Mouse (Mus musculus) liver, embryonic 14.5 days (tissue): ENCODE data around the gene Rbbp5. TPM values are rescaled to one million over a fixed set of nuclear protein-coding genes. Genes with fewer than 3 reads are reported as not detected.

Experiments used
- ATAC-seq: fragments of 200-750 bp; cut with Nextera tagmentation; 2 replicates; pipeline ENCODE4 v1.8.0; 2017; ENCODE audit warnings: moderate number of reproducible peaks, mild to moderate bottlenecking, moderate library complexity; ENCODE audit not compliant: insufficient read depth
- DNase-seq, 3 experiments: peaks; one replicate each; pipeline ENCODE4 v3.0.0-alpha.2; 2012 to 2013; ENCODE audit warnings: low read depth in 3 of 3, low spot score in 3 of 3
- H3K27ac ChIP-seq: fragments of 300-500 bp; sonication (generic); 2 replicates; pipeline ENCODE4 v1.5.1; 2014; ENCODE audit warnings: moderate library complexity, mild to moderate bottlenecking, control low read depth, inconsistent platforms
- H3K27me3 ChIP-seq: fragments of 300-500 bp; sonication (generic); 2 replicates; pipeline ENCODE4 v1.6.1; 2014; ENCODE audit warnings: mild to moderate bottlenecking, low read length, moderate library complexity; ENCODE audit not compliant: control insufficient read depth, insufficient read depth
- H3K36me3 ChIP-seq: fragments of 300-500 bp; sonication (generic); replicated peaks from 2 replicates; pipeline ENCODE4 v1.6.1; 2014; ENCODE audit warnings: low read depth; ENCODE audit not compliant: control insufficient read depth, insufficient read depth
- H3K4me1 ChIP-seq, 2 experiments: fragments of 200-500 bp in 1 of 2; fragments of 300-500 bp in 1 of 2; sonication (generic) in 1 of 2; replicated peaks; 2 replicates each; pipeline ENCODE4 v1.6.1; 2012 to 2014; ENCODE audit warnings: antibody characterized with exemption in 1 of 2, inconsistent platforms in 1 of 2, low read length in 1 of 2; ENCODE audit not compliant: control insufficient read depth in 2 of 2, insufficient read depth in 2 of 2
- H3K4me2 ChIP-seq: fragments of 300-500 bp; sonication (generic); 2 replicates; pipeline ENCODE4 v1.6.1; 2014; ENCODE audit warnings: low read depth, mild to moderate bottlenecking, control low read depth, moderate library complexity
- H3K4me3 ChIP-seq, 2 experiments: fragments of 200-500 bp in 1 of 2; fragments of 300-500 bp in 1 of 2; sonication (generic) in 1 of 2; 2 replicates each; pipeline ENCODE4 v1.5.1; 2012 to 2014; ENCODE audit warnings: low read depth in 2 of 2, low read length in 2 of 2, mild to moderate bottlenecking in 2 of 2, control low read depth in 1 of 2, inconsistent platforms in 1 of 2, moderate library complexity in 1 of 2; ENCODE audit not compliant: insufficient read depth in 1 of 2
- H3K9ac ChIP-seq: fragments of 300-500 bp; sonication (generic); replicated peaks from 2 replicates; pipeline ENCODE4 v1.6.1; 2014; ENCODE audit warnings: mild to moderate bottlenecking, control low read depth, moderate library complexity
- H3K9me3 ChIP-seq: fragments of 300-500 bp; sonication (generic); 2 replicates; pipeline ENCODE4 v1.6.1; 2016; ENCODE audit warnings: low read length, mixed read lengths; ENCODE audit not compliant: control insufficient read depth
- CTCF ChIP-seq: IDR thresholded peaks from 2 replicates; pipeline ENCODE4 v1.5.1; 2016; ENCODE audit warnings: antibody characterized with exemption, low read depth, control low read depth
- EP300 ChIP-seq: IDR thresholded peaks from 2 replicates; pipeline ENCODE4 v1.6.1; 2016; ENCODE audit warnings: antibody characterized with exemption, low read depth
- whole genome bisulfite sequencing: fragments of 180-500 bp; shearing (Covaris S2); extraction: QIAGEN DNeasy Blood & Tissue Kit; methylation state at CpG from one replicate; pipeline ENCODE4 v1.1.7; 2014; ENCODE audit not compliant: insufficient replicate concordance; 5-methylcytosine and 5-hydroxymethylcytosine counted together
- polyA plus RNA-seq, 2 experiments: library from polyadenylated mRNA; depleted of rRNA in 1 of 2; stranded (reverse) in 1 of 2; unstranded in 1 of 2; fragments of >200 nt; fragmentation: Nextera tagmentation in 1 of 2; extraction: Ambion mirVana in 1 of 2; gene quantifications; 2 replicates each; pipeline versions ENCODE4 v1.2.1 to v1.2.3; 2012 to 2014

Rbbp5 gene
- polyA plus RNA-seq, 2 experiments, result 16.3 to 20.0 TPM

GRCm38 (mm10) chr1:132533840-132534239 lies 56.7 kb downstream of the Rbbp5 start:
- no peaks in the 10 kb centered on the region for H3K36me3 ChIP-seq
- no peaks in the 10 kb centered on the region for H3K4me1 ChIP-seq
- TF ChIP-seq CTCF (no peak), EP300 (no peak)
- H3K9ac ChIP-seq, result no peak overlapping the region
- no peak overlapping the region for H3K27ac ChIP-seq
- no peak overlapping the region for H3K4me3 ChIP-seq
- H3K9me3 ChIP-seq, result no peaks in the 10 kb centered on the region
- peaks cover 4% of the 10 kb centered on the region; the same call in 1 of the 2 replicates for H3K27me3 ChIP-seq
- H3K4me2 ChIP-seq, result no peak overlapping the region
- 3% methylated on average over 8 of the region's 8 CpGs for WGBS
- DNase-seq (no peak), ATAC-seq (no peak)

GRCm38 (mm10) chr1:132535541-132535940 lies 58.4 kb downstream of the Rbbp5 start:
- Histone ChIP-seq H3K4me2 (no peak overlapping the region), H3K4me1 (no peaks in the 10 kb centered on the region), H3K36me3 (no peaks in the 10 kb centered on the region), H3K27me3 (peaks cover 5% of the 10 kb centered on the region), H3K4me3 (no peak overlapping the region), H3K27ac (no peak overlapping the region), H3K9me3 (no peaks in the 10 kb centered on the region), H3K9ac (no peak overlapping the region)
- no peak for TF ChIP-seq EP300
- DNase-seq, result no peak
- WGBS, result 76% methylated on average over 4 of the region's 4 CpGs
- no peak for ATAC-seq

GRCm38 (mm10) chr1:132536416-132536815 lies 59.3 kb downstream of the Rbbp5 start:
- DNase-seq, result no peak
- Histone ChIP-seq H3K27me3 (peaks cover 13% of the 10 kb centered on the region), H3K27ac (no peak overlapping the region), H3K9me3 (no peaks in the 10 kb centered on the region), H3K4me3 (no peak overlapping the region), H3K4me2 (no peak overlapping the region), H3K36me3 (no peaks in the 10 kb centered on the region), H3K4me1 (no peaks in the 10 kb centered on the region), H3K9ac (no peak overlapping the region)
- 60% methylated on average over 3 of the region's 3 CpGs for WGBS
- ATAC-seq, result no peak
- no peak for TF ChIP-seq EP300
- TF ChIP-seq CTCF, result no peak

DNA sequence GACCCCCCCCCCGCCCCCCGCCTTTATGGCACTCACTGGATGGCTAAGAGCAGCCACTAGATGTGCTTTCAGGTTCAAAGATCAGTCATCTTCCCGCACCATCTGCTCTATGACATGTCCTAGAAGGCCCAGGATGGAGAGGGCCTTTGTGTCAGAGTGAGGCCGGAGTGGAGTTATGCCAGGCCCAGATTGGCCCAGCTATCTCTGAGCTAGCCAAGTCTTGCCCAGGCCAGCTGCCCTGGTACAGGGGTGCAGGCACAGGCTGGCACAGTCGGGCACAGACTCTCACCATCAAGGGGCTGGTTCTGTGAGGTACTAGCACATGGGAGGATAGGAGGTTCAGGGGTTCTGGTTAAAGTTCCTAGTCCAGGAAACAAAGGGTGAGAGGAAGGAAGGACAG lies 60.6 kb downstream of the Rbbp5 start:
- no peak for ATAC-seq
- peaks cover 26% of the 10 kb centered on the region for H3K27me3 ChIP-seq

DNA sequence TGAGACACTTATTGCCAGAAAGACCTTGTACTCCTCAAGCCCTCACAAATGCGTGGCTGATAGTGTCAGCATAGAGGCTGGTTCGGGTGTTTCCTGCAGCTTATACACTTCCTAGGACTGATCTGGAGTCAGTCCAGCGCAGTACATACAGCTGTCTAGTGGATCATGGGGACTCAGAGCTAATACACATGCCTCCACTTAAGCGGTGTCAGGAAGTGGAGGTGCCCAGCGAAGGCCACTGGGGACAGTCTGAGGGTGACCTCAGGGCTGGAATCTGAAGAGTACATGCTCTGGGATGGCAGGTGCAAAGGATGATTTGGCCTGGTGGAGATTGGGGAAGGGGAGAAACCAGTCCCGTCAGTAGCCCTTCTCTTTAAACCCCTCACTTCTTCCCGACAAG lies 63.5 kb downstream of the Rbbp5 start:
- Histone ChIP-seq H3K4me1 (no peaks in the 10 kb centered on the region), H3K27me3 (peaks cover 32% of the 10 kb centered on the region), H3K27ac (no peak overlapping the region), H3K4me3 (no peak overlapping the region), H3K36me3 (no peaks in the 10 kb centered on the region), H3K9me3 (no peaks in the 10 kb centered on the region), H3K9ac (no peak overlapping the region), H3K4me2 (no peak overlapping the region)
- WGBS, result 36% methylated on average over 7 of the region's 7 CpGs
- ATAC-seq (no peak), DNase-seq (no peak)
- TF ChIP-seq CTCF (no peak), EP300 (no peak)

More for the DNA sequence above, 60.6 kb downstream of the Rbbp5 start:
- Histone ChIP-seq H3K36me3 (no peaks in the 10 kb centered on the region), H3K9ac (no peak overlapping the region), H3K4me2 (no peak overlapping the region), H3K4me3 (no peak overlapping the region), H3K4me1 (no peaks in the 10 kb centered on the region), H3K27ac (no peak overlapping the region), H3K9me3 (no peaks in the 10 kb centered on the region)
- no peak for TF ChIP-seq CTCF
- no peak for TF ChIP-seq EP300
- DNase-seq, result no peak
- WGBS, result 49% methylated on average over 5 of the region's 5 CpGs
